In the genomic region with DNA sequence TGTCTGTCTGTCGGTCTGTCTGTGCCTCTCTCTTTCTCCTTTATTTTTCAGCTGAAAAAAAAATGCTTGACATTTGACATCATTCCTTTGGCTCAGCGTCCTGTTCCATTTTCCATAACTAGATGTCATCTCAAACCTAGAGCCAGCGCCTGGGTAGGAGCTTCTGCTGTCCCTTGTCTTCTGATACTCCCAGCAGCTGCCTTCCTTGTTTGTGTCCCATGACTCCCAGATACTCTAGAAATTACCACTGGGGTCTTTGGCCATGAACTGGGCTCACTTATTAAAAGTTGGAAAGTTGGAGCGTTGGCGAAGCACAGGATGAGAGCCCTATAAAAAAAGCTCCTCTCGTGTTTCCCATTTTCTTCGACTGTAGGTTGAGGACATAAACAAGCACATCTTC, we compare ENCODE assay signal across 18 mouse cellular contexts.
"Had no signal": no experiment of that assay in that cellular context is flagged by ENCODE, and none has a peak within 500 bp of the region (broad histone marks: within the 10 kb centered on the region; RNA-seq: fewer than 3 reads in every experiment).

No protein-coding gene starts in this region.

- H3K27ac ChIP-seq: limb, embryonic 12.5 days; limb, embryonic 15.5 days; liver, embryonic 14.5 days; lung, embryonic 15.5 days; midbrain, embryonic 10.5 days; midbrain, embryonic 15.5 days; neural tube, embryonic 12.5 days; neural tube, embryonic 15.5 days; stomach, embryonic 15.5 days had no signal

- ATAC-seq: midbrain, embryonic 15.5 days had no signal

- DNase-seq: kidney, postnatal 14 days; kidney, postnatal 4 days; left cerebral cortex, postnatal 4 days; right cerebral cortex, adult 18-20 months; right cerebral cortex, postnatal 14 days; right cerebral cortex, postnatal 4 days; spleen, adult 18-20 months; thymus, postnatal 25 days had no signal

- H3K4me3 ChIP-seq: limb, embryonic 12.5 days; limb, embryonic 15.5 days; lung, embryonic 15.5 days; megakaryocyte, embryonic 14.5 days; midbrain, embryonic 10.5 days; midbrain, embryonic 15.5 days; neural tube, embryonic 12.5 days; neural tube, embryonic 15.5 days; stomach, embryonic 15.5 days had no signal

- H3K27me3 ChIP-seq: limb, embryonic 12.5 days; limb, embryonic 15.5 days; lung, embryonic 15.5 days; midbrain, embryonic 15.5 days; neural tube, embryonic 12.5 days; neural tube, embryonic 15.5 days; stomach, embryonic 15.5 days had no signal

- H3K9ac ChIP-seq: limb, embryonic 12.5 days; limb, embryonic 15.5 days; liver, embryonic 14.5 days; lung, embryonic 15.5 days; midbrain, embryonic 15.5 days; neural tube, embryonic 12.5 days; neural tube, embryonic 15.5 days; stomach, embryonic 15.5 days had no signal

- H3K36me3 ChIP-seq: limb, embryonic 12.5 days; limb, embryonic 15.5 days; lung, embryonic 15.5 days; midbrain, embryonic 10.5 days; midbrain, embryonic 15.5 days; neural tube, embryonic 12.5 days; neural tube, embryonic 15.5 days; stomach, embryonic 15.5 days had no signal

- H3K9me3 ChIP-seq: limb, embryonic 12.5 days; limb, embryonic 15.5 days; lung, embryonic 15.5 days; midbrain, embryonic 10.5 days; midbrain, embryonic 15.5 days; neural tube, embryonic 12.5 days; neural tube, embryonic 15.5 days; stomach, embryonic 15.5 days had no signal

- H3K4me1 ChIP-seq: limb, embryonic 15.5 days; lung, embryonic 15.5 days; megakaryocyte, embryonic 14.5 days; midbrain, embryonic 15.5 days had no signal

- H3K4me2 ChIP-seq: limb, embryonic 12.5 days; limb, embryonic 15.5 days; lung, embryonic 15.5 days; midbrain, embryonic 15.5 days; neural tube, embryonic 12.5 days; neural tube, embryonic 15.5 days; stomach, embryonic 15.5 days had no signal
